Mouse (Mus musculus): ENCODE data around the gene Srr.

DNA sequence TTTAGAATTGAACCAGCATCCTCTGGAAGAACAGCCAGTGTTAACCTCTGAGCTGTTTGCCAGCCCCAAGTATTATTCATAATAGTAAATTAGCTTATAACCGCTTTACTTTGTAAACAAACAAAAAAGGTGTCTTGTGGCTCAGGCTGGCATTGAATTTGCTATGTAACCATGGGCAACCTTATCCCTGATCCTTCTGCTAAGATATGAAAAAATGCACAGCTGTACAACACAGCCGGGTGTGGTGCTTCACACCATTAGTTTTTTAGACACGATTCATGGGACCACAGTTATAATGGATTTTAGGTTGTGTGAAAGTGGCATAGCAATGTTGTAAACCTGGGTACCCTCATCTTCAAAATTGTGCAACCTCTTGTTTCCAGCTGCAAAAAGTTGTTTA is 13.3 kb downstream of the Srr start:
- no peak for TF ChIP-seq CTCF (IDR thresholded peaks at IDR 0.05; ENCODE audit: control insufficient read depth, insufficient read depth, low read length)
- TF ChIP-seq POLR2A (IDR thresholded peaks at IDR 0.05; ENCODE audit: borderline replicate concordance, control insufficient read depth, low read depth, low read length) = no peak

All from bone marrow, adult 2 months (tissue).